Mouse (Mus musculus) testis, adult 2 months (tissue): ENCODE measurements around the gene Tmem91.

ENCODE experiments used
- CTCF ChIP-seq: fragments of 200-500 bp; IDR thresholded peaks from 2 replicates; pipeline ENCODE4 v1.5.1; 2012; ENCODE audit warnings: low read depth, mild to moderate bottlenecking, inconsistent platforms, low read length, moderate library complexity; ENCODE audit not compliant: control insufficient read depth, insufficient read depth, insufficient replicate concordance
- POLR2A ChIP-seq: fragments of 200-500 bp; IDR thresholded peaks from 2 replicates; pipeline ENCODE4 v1.6.1; 2012; ENCODE audit warnings: low read depth, mild to moderate bottlenecking, inconsistent platforms, low read length, moderate library complexity; ENCODE audit not compliant: control insufficient read depth

DNA sequence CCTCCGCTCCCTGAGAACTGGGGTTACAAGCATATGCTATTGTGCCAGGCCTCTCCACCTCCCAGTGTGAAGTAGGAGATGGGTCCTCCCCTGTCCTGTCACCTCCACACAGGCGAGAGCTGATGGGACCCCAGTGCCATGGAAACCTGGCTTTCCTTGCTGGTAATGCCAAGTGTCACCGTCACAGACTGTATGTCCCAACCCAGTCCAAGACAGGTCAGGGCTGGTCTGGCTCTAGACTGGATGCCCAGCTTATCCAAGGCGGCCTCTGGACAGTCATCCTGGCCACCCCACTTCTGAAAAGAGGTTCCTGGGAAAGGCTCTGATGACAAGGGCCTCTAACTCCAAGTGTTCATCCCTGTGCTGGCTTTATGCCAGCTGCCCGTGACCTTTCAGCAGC is 37.9 kb downstream of the Tmem91 start:
- TF ChIP-seq POLR2A (no peak), CTCF (no peak)
